Mouse (Mus musculus): Measurements from ENCODE around the gene Igf2r. TPM values are rescaled to one million over a fixed set of nuclear protein-coding genes. Genes with fewer than 3 reads are reported as not detected.

Igf2r gene
- polyA plus RNA-seq, 1 experiment, result 35.4 TPM

- DNase-seq (ENCODE audit: low spot score), result no peak
Observed at GRCm38 (mm10) chr17:12721118-12721886, 48.2 kb downstream of the Igf2r start.

GRCm38 (mm10) chr17:12718251-12718650 is 51.2 kb downstream of the Igf2r start:
- no peak for DNase-seq (ENCODE audit: low spot score)

- DNase-seq (ENCODE audit: low spot score), result no peak
Observed at GRCm38 (mm10) chr17:12717445-12717844, 52.0 kb downstream of the Igf2r start.

- DNase-seq (ENCODE audit: low spot score), result no peak
Observed at GRCm38 (mm10) chr17:12715032-12715431, 54.4 kb downstream of the Igf2r start.

- no peak for DNase-seq (ENCODE audit: low spot score)
Observed at GRCm38 (mm10) chr17:12714080-12714561, 55.3 kb downstream of the Igf2r start.

GRCm38 (mm10) chr17:12712993-12713392 is 56.5 kb downstream of the Igf2r start:
- no peak for DNase-seq (ENCODE audit: low spot score)

GRCm38 (mm10) chr17:12712191-12712590 is 57.3 kb downstream of the Igf2r start:
- DNase-seq (ENCODE audit: low spot score), result no peak

- DNase-seq (ENCODE audit: low spot score), result no peak
Observed at GRCm38 (mm10) chr17:12710976-12711375, 58.5 kb downstream of the Igf2r start.

- DNase-seq (ENCODE audit: low spot score), result no peak
Observed at GRCm38 (mm10) chr17:12710050-12710780, 59.2 kb downstream of the Igf2r start.

GRCm38 (mm10) chr17:12708398-12708797 is 61.1 kb downstream of the Igf2r start:
- no peak for DNase-seq (ENCODE audit: low spot score)

- DNase-seq (ENCODE audit: low spot score), result no peak
Observed at GRCm38 (mm10) chr17:12706590-12707049, 62.8 kb downstream of the Igf2r start.

GRCm38 (mm10) chr17:12702901-12703300 is 66.6 kb downstream of the Igf2r start:
- no peak for DNase-seq (ENCODE audit: low spot score)

- DNase-seq (ENCODE audit: low spot score), result no peak
Observed at GRCm38 (mm10) chr17:12700373-12700772, 69.1 kb downstream of the Igf2r start.

- no peak for DNase-seq (ENCODE audit: low spot score)
Observed at GRCm38 (mm10) chr17:12691899-12692298, 77.6 kb downstream of the Igf2r start.

GRCm38 (mm10) chr17:12689537-12689936 is 79.9 kb downstream of the Igf2r start:
- DNase-seq (ENCODE audit: low spot score), result no peak

GRCm38 (mm10) chr17:12688427-12689110 is 80.9 kb downstream of the Igf2r start:
- DNase-seq (ENCODE audit: low spot score), result no peak

- no peak for DNase-seq (ENCODE audit: low spot score)
Observed at GRCm38 (mm10) chr17:12684928-12685624, 84.4 kb downstream of the Igf2r start.

GRCm38 (mm10) chr17:12684412-12684811 is 85.1 kb downstream of the Igf2r start:
- DNase-seq (ENCODE audit: low spot score), result no peak

- DNase-seq (ENCODE audit: low spot score), result no peak
Observed at GRCm38 (mm10) chr17:12683582-12683981, 85.9 kb downstream of the Igf2r start.

GRCm38 (mm10) chr17:12678261-12678660 is 91.2 kb downstream of the Igf2r start:
- DNase-seq (ENCODE audit: low spot score), result no peak

- DNase-seq (ENCODE audit: low spot score), result no peak
Observed at GRCm38 (mm10) chr17:12677139-12677538, 92.3 kb downstream of the Igf2r start.

- no peak for DNase-seq (ENCODE audit: low spot score)
Observed at GRCm38 (mm10) chr17:12675646-12676045, 93.8 kb downstream of the Igf2r start, which contains the start of gene Slc22a1. Gene Slc22a1, minus strand, starts transcription at chr17:12675829.

Measured in urinary bladder, adult 2 months (tissue).